Mouse (Mus musculus) urinary bladder, postnatal 0 days (tissue): Measurements from ENCODE around the gene Capn8. TPM values are rescaled to one million over a fixed set of nuclear protein-coding genes. Genes with fewer than 3 reads are reported as not detected.

Experiments
- polyA plus RNA-seq: library from polyadenylated mRNA; unstranded; fragments of >200 nt; fragmentation: Nextera tagmentation; extraction: Ambion mirVana; gene quantifications from 2 replicates; pipeline ENCODE4 v1.2.1, GENCODE M21; 2015

Capn8 gene
- 0.18 and 0.21 TPM in 2 replicates for polyA plus RNA-seq

GRCm38 (mm10) chr1:182564408-182565120, at the start of gene Capn8:
TSS of gene Capn8 (plus strand) at chr1:182565007.

GRCm38 (mm10) chr1:182516758-182517676, 47.8 kb upstream of the Capn8 start, which contains the start of gene Capn2:
TSS of gene Capn2 (minus strand) at chr1:182517608.

Other genes with a start within 250 kb of the Capn8 start
- gene Fbxo28, start 223.4 kb upstream of the Capn8 start, polyA plus RNA-seq, result 11.3 and 11.7 TPM in 2 replicates
- gene Trp53bp2, start 155.8 kb upstream of the Capn8 start, polyA plus RNA-seq, result 10.7 and 12.4 TPM in 2 replicates
- gene Capn2, start 47.4 kb upstream of the Capn8 start, polyA plus RNA-seq, result 116 and 146 TPM in 2 replicates
- gene Ccdc185, start 184.2 kb downstream of the Capn8 start, polyA plus RNA-seq, result not detected in 2 replicates
- 9.5 and 12.1 TPM in 2 replicates for gene Susd4, start 198.9 kb downstream of the Capn8 start, polyA plus RNA-seq